16 mouse cellular contexts compared by ENCODE assay signal in genomic region chr4:65272295-65272694, GRCm38 (mm10).
A peak's percentile ranks its signal among the peaks of the same experiment; 100 is the strongest.
DNase-seq lines count a peak whose midpoint lies in the region; ATAC-seq lines count a peak whose summit lies in the region.
"Had no signal": no experiment of that assay in that cellular context is flagged by ENCODE, and none has a peak within 500 bp of the region (broad histone marks: within the 10 kb centered on the region; RNA-seq: fewer than 3 reads in every experiment).

No protein-coding gene starts in this region.

- no peaks in the 10 kb centered on the region for H3K9me3 ChIP-seq in forebrain, embryonic 13.5 days (replicated peaks)
- H3K9me3 ChIP-seq in forebrain, embryonic 10.5 days, result no peaks in the 10 kb centered on the region
- H3K9me3 ChIP-seq: heart, embryonic 13.5 days; hindbrain, embryonic 12.5 days; liver, embryonic 15.5 days had no signal

- no peaks in the 10 kb centered on the region for H3K36me3 ChIP-seq in forebrain, embryonic 13.5 days (ENCODE audit: poor library complexity, severe bottlenecking)
- H3K36me3 ChIP-seq in forebrain, embryonic 10.5 days (replicated peaks), result no peaks in the 10 kb centered on the region; the same call in 1 of the 2 replicates
- H3K36me3 ChIP-seq: heart, embryonic 13.5 days; hindbrain, embryonic 12.5 days; liver, embryonic 15.5 days had no signal

- no peak overlapping the region for H3K4me2 ChIP-seq in forebrain, embryonic 13.5 days
- H3K4me2 ChIP-seq: heart, embryonic 13.5 days; hindbrain, embryonic 12.5 days; liver, embryonic 15.5 days had no signal

- 0 out of 2 replicates have a peak, but pooled peaks have one; percentile 48 for ATAC-seq in forebrain, embryonic 13.5 days
- ATAC-seq: intestine, postnatal 0 days had no signal

- 0 out of 2 replicates have a peak, but pooled peaks cover 5% of the 10 kb centered on the region for H3K27me3 ChIP-seq in forebrain, embryonic 13.5 days
- peaks cover 79% of the 10 kb centered on the region for H3K27me3 ChIP-seq in forebrain, embryonic 10.5 days (ENCODE audit: poor library complexity, severe bottlenecking)
- H3K27me3 ChIP-seq: heart, embryonic 13.5 days; hindbrain, embryonic 12.5 days; liver, embryonic 15.5 days had no signal

- peaks cover 13% of the 10 kb centered on the region for H3K4me1 ChIP-seq in forebrain, embryonic 13.5 days
- peaks cover 18% of the 10 kb centered on the region for H3K4me1 ChIP-seq in forebrain, embryonic 10.5 days
- H3K4me1 ChIP-seq: heart, embryonic 13.5 days; hindbrain, embryonic 12.5 days; liver, embryonic 15.5 days had no signal

- 34% methylated on average over 4 of the region's 4 CpGs for WGBS in forebrain, embryonic 13.5 days
- WGBS in forebrain, embryonic 10.5 days, result 64% methylated on average over 4 of the region's 4 CpGs

- no peak overlapping the region for H3K9ac ChIP-seq in forebrain, embryonic 13.5 days
- H3K9ac ChIP-seq: heart, embryonic 13.5 days; hindbrain, embryonic 12.5 days; liver, embryonic 15.5 days had no signal

- no peak overlapping the region for H3K27ac ChIP-seq in forebrain, embryonic 13.5 days
- H3K27ac ChIP-seq in forebrain, embryonic 10.5 days, result no peak overlapping the region
- H3K27ac ChIP-seq: heart, embryonic 13.5 days; hindbrain, embryonic 12.5 days; liver, embryonic 15.5 days had no signal

- DNase-seq in forebrain, embryonic 10.5 days (ENCODE audit: extremely low spot score, low spot score), result no peak
- DNase-seq in layer of hippocampus, adult 11-12 months (ENCODE audit: low spot score), result peak; percentile 21
- DNase-seq in layer of hippocampus, adult 9-10 months (ENCODE audit: low spot score), result no peak
- peak; percentile 31 to 50 for DNase-seq in right cerebral cortex, postnatal 10 days (ENCODE audit: low spot score in 2 of 2)
- no peak for DNase-seq in right cerebral cortex, postnatal 25 days
- DNase-seq in urinary bladder, postnatal 25 days (ENCODE audit: low spot score), result no peak
- DNase-seq in urinary bladder, postnatal 4 days (ENCODE audit: low spot score in 2 of 2), result no peak
- DNase-seq: adrenal gland, postnatal 14 days; gastrocnemius, postnatal 10 days had no signal

- no peak overlapping the region for H3K4me3 ChIP-seq in forebrain, embryonic 13.5 days
- H3K4me3 ChIP-seq in forebrain, embryonic 10.5 days, result no peak overlapping the region
- H3K4me3 ChIP-seq: erythroblast, embryonic 14.5 days; heart, embryonic 13.5 days; hindbrain, embryonic 12.5 days; liver, embryonic 15.5 days; myocyte had no signal

Comparison
In these comparisons a context has a peak if more than half of its experiments do, and no peak if none do; other contexts are left out.
1. DNase-seq: peak in layer of hippocampus, adult 11-12 months (single experiment) and right cerebral cortex, postnatal 10 days (2 of 2); none in forebrain, embryonic 10.5 days (single experiment), layer of hippocampus, adult 9-10 months (single experiment), right cerebral cortex, postnatal 25 days (single experiment), urinary bladder, postnatal 25 days (single experiment) and urinary bladder, postnatal 4 days (0 of 2).